Mouse (Mus musculus) embryonic facial prominence, embryonic 11.5 days (tissue): Measurements from ENCODE around the gene Sdc3. TPM values are rescaled to one million over a fixed set of nuclear protein-coding genes. Genes with fewer than 3 reads are reported as not detected.

ENCODE experiments used
- ATAC-seq: fragments of 200-750 bp; cut with Nextera tagmentation; replicated peaks from 2 replicates; pipeline ENCODE4 v1.8.0; 2017; ENCODE audit warnings: low read depth; ENCODE audit not compliant: insufficient number of reproducible peaks, low FRiP score, low TSS enrichment
- DNase-seq: peaks from one replicate; pipeline ENCODE4 v3.0.0-alpha.2; 2015; ENCODE audit warnings: low spot score
- H3K27ac ChIP-seq: fragments of 300-500 bp; sonication (generic); replicated peaks from 2 replicates; pipeline ENCODE4 v1.5.1; 2014; ENCODE audit warnings: mild to moderate bottlenecking, low read depth, low read length, control low read depth
- H3K27me3 ChIP-seq: fragments of 300-500 bp; sonication (generic); 2 replicates; pipeline ENCODE4 v1.6.1; 2014; ENCODE audit warnings: mild to moderate bottlenecking, low read length, moderate library complexity, mixed read lengths; ENCODE audit not compliant: control insufficient read depth, insufficient read depth
- H3K36me3 ChIP-seq: fragments of 300-500 bp; sonication (generic); replicated peaks from 2 replicates; pipeline ENCODE4 v1.6.1; 2014; ENCODE audit warnings: low read depth, mild to moderate bottlenecking, low read length, moderate library complexity, mixed read lengths; ENCODE audit not compliant: control insufficient read depth, insufficient read depth
- H3K4me1 ChIP-seq: fragments of 300-500 bp; sonication (generic); 2 replicates; pipeline ENCODE4 v1.6.1; 2014; ENCODE audit warnings: low read length, mixed read lengths; ENCODE audit not compliant: control insufficient read depth, insufficient read depth
- H3K4me2 ChIP-seq: fragments of 300-500 bp; sonication (generic); 2 replicates; pipeline ENCODE4 v1.6.1; 2014; ENCODE audit warnings: low read depth, mild to moderate bottlenecking, control low read depth, low read length, moderate library complexity
- H3K4me3 ChIP-seq: fragments of 300-500 bp; sonication (generic); 2 replicates; pipeline ENCODE4 v1.5.1; 2014; ENCODE audit warnings: low read depth, low read length, control low read depth
- H3K9ac ChIP-seq: fragments of 300-500 bp; sonication (generic); replicated peaks from 2 replicates; pipeline ENCODE4 v1.6.1; 2014; ENCODE audit warnings: mild to moderate bottlenecking, control low read depth, low read length
- H3K9me3 ChIP-seq: fragments of 300-500 bp; sonication (generic); replicated peaks from 2 replicates; pipeline ENCODE4 v1.6.1; 2016; ENCODE audit warnings: mild to moderate bottlenecking, low read length, inconsistent platforms, mixed read lengths; ENCODE audit not compliant: control insufficient read depth
- WGBS: fragments of 180-500 bp; shearing (Covaris S2); extraction: QIAGEN DNeasy Blood & Tissue Kit; methylation state at CpG from one replicate; pipeline ENCODE4 v1.1.7; 2014; 5-methylcytosine and 5-hydroxymethylcytosine counted together
- polyA plus RNA-seq: library from polyadenylated mRNA; unstranded; fragments of >200 nt; fragmentation: Nextera tagmentation; extraction: Ambion mirVana; gene quantifications from 2 replicates; pipeline ENCODE4 v1.2.1, GENCODE M21; 2014

Gene Sdc3
- polyA plus RNA-seq, 1 experiment from 2014 or later: 12.3 TPM

DNA sequence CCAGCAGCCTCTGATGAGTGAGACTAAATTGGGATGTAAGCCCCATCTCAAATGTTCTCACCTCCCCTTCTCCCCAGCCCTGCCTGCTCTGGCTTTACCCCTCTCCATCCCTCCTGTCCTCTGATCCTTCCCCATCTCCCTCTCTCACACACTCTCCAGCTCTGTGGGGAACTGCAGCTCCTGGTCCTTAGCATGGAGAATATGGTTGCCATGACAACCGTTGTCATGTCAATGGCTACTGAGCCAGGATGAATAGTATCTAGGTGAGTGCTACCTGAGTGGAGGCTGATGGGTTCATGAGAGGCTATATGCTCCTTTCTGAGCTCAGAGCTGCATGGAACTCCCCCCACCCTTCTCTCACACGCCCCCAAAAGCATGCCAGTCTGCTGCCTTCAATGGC, 21.6 kb downstream of the Sdc3 start:
- no peak overlapping the region for H3K4me2 ChIP-seq
- 58% methylated on average over 2 of the region's 2 CpGs for WGBS

DNA sequence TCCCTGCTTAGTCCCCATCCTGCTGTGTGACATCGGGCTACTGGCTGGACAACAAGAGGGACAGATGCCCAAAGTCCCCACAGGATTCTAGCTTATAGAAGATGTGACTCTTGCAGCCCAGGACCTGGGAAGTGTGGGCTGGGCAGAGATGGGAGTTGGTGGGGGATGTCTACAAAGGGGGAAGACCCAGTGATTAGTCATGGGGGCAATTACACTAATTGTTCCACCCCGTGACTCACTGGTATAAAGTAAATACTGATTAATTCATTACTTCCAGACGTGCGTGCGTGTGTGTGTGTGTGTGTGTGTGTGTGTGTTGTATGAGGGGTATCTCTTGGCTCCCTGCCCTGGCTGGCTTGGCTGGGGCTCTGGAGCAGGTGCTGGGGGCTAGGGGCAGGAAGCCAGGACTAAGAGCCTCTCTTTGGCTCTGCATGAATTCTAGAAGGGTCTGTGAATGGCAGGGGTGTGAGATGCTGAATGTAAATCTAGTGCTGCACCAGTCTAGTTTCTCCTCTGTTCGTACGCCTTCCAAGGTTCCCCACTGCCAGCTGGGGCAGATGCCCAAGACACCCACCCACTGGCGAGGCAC, 22.5 kb downstream of the Sdc3 start:
- Histone ChIP-seq H3K27ac (no peak overlapping the region), H3K36me3 (no peaks in the 10 kb centered on the region), H3K9me3 (no peaks in the 10 kb centered on the region), H3K27me3 (no peaks in the 10 kb centered on the region), H3K4me3 (no peak overlapping the region), H3K9ac (no peak overlapping the region), H3K4me1 (no peaks in the 10 kb centered on the region), H3K4me2 (no peak overlapping the region)
- no peak for DNase-seq
- no peak for ATAC-seq
- 53% methylated on average over 8 of the region's 8 CpGs for WGBS

More for the DNA sequence above, 21.6 kb downstream of the Sdc3 start:
- DNase-seq (peak; percentile 44), ATAC-seq (0 out of 2 replicates have a peak, but pooled peaks have one; percentile 15)
- H3K4me1 ChIP-seq: no peaks in the 10 kb centered on the region
- H3K9ac ChIP-seq: no peak overlapping the region
- H3K27me3 ChIP-seq: no peaks in the 10 kb centered on the region
- no peaks in the 10 kb centered on the region for H3K36me3 ChIP-seq
- H3K4me3 ChIP-seq: no peak overlapping the region
- H3K9me3 ChIP-seq: no peaks in the 10 kb centered on the region
- no peak overlapping the region for H3K27ac ChIP-seq

DNA sequence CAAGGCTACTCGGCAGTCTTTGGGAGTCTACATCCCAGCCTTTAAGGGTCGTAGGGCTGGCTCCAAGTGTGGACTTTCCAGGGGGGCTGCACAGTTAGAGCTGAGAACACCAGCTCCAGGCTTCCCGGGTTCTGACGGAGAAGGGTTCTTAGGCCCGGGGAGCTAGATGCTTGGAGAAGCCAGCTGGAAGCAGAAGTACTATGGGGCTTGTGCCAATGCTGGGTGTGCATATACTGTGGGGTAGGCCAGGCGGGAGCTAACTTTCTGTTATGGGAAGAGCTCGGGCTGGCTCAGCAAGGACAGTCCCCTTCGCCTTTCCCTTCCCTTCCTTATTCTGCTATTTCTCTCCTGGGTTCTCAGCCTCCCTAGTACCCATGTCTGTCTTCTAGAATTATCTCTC, 23.5 kb downstream of the Sdc3 start:
- no peak for ATAC-seq
- H3K9me3 ChIP-seq: no peaks in the 10 kb centered on the region
- H3K9ac ChIP-seq: no peak overlapping the region
- no peak for DNase-seq
- no peaks in the 10 kb centered on the region for H3K36me3 ChIP-seq
- no peak overlapping the region for H3K4me2 ChIP-seq
- WGBS: 82% methylated on average over 8 of the region's 8 CpGs
- no peak overlapping the region for H3K27ac ChIP-seq
- no peak overlapping the region for H3K4me3 ChIP-seq
- H3K4me1 ChIP-seq: no peaks in the 10 kb centered on the region
- no peaks in the 10 kb centered on the region for H3K27me3 ChIP-seq

DNA sequence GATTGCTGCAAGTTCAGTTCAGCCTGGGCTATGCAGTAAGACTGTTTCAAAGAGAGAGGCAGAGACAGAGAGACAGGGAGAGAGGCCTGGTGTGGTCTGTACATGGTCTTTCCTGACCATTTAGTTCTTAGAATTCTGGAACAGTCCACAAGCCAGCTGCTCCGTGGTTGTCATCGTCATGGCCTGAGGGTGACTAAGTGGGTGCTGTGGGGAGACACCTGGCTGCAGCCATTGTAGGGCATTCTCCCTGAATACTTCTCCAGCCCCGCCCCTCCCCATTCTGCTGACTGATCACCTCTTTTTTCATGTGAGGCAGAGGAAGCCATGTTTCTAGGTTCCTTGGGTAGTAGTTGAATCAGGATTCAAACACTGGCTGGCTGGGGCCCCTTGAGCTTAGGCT, 27.5 kb downstream of the Sdc3 start:
- no peak overlapping the region for H3K4me2 ChIP-seq
- no peaks in the 10 kb centered on the region for H3K27me3 ChIP-seq
- no peaks in the 10 kb centered on the region for H3K36me3 ChIP-seq
- H3K9me3 ChIP-seq: no peaks in the 10 kb centered on the region
- ATAC-seq (no peak), DNase-seq (no peak)
- no peak overlapping the region for H3K9ac ChIP-seq
- no peak overlapping the region for H3K4me3 ChIP-seq
- H3K27ac ChIP-seq: no peak overlapping the region
- 73% methylated on average over 3 of the region's 3 CpGs for WGBS
- H3K4me1 ChIP-seq: no peaks in the 10 kb centered on the region

DNA sequence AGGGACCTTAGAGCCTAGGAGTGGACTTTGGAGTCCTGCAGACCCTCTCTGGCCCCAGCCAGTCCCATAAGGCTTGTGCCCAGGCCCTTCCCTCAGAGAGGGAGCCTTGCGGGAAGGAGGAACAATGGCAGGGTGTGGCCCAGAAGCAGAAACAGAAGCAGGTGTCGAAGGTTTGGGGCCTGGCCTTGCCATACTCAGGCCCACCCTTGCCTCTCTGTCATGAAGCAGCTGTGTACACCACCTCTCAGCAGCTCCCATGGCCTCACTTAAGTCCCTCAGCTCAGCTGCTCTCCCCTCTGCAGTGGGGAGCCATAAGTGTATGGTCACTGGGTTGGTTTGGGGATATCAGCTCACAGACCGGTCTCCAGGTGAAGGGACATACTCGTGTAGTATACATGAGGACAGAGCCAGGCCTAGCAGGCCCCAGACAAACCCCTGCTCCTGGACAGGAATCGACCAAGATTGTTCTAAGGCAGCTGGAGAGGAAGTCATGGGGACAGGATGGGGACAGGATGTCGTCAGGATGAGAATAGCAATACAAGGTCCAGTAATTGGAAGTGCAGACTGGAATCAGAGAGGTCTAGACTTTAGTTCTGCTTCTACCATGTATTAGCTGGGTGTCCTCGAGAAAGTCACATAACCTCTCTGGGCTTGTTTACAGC, 28.4 kb downstream of the Sdc3 start:
- Histone ChIP-seq H3K9me3 (no peaks in the 10 kb centered on the region), H3K4me3 (no peak overlapping the region), H3K27me3 (no peaks in the 10 kb centered on the region), H3K36me3 (no peaks in the 10 kb centered on the region), H3K9ac (no peak overlapping the region), H3K4me1 (no peaks in the 10 kb centered on the region), H3K27ac (no peak overlapping the region), H3K4me2 (no peak overlapping the region)
- ATAC-seq (no peak), DNase-seq (no peak)
- 85% methylated on average over 7 of the region's 7 CpGs for WGBS

DNA sequence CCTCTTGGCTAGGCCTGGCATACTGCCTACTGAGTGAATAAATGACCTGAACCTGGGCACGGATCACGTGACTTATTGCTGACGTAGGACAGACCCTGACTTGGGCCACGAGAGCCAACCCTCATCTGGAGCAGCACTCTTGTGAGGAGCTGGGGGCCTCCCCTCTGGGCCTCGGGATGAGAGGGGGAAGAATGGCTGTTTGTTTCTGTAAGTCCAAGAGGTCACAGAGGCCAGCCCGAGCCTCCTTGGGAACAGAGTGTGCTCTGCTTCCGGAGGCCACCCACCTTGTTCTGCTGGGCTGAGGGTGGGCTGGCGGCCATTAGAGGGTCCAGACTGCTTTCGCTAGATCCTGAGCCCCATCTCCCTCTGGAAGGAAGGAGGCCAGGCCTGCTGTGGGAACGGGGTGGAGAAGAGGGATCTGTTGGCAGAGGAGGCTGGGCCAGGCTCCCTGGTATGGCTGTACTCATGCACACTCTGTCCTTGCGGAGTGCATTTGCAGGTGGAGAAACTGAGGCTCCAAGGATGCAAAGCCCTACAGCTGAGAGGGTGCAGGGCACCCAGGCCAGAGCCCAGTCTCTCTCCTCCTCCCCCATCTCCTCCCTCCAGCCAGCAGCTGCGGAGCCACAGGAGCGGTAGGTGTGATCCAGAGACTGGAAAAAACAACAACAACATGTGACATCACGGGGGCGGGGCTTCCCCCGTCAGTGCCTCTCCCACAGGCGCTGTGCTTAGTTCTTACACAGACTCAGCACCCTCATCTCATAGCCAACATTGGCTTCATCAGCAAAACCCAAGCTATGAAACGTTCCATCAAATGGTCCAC, 36.7 kb downstream of the Sdc3 start:
- ATAC-seq (peak; percentile 25; the same call in 1 of the 2 replicates), DNase-seq (peak; percentile 61)
- H3K27ac ChIP-seq: no peak overlapping the region
- H3K36me3 ChIP-seq: no peaks in the 10 kb centered on the region
- no peaks in the 10 kb centered on the region; the same call in 1 of the 2 replicates for H3K4me1 ChIP-seq
- no peaks in the 10 kb centered on the region for H3K9me3 ChIP-seq
- 9% methylated on average over 18 of the region's 18 CpGs for WGBS
- no peaks in the 10 kb centered on the region for H3K27me3 ChIP-seq
- no peak overlapping the region for H3K4me3 ChIP-seq
- H3K4me2 ChIP-seq: 0 out of 2 replicates have a peak overlapping the region, but pooled peaks have one; percentile 8
- no peak overlapping the region for H3K9ac ChIP-seq

DNA sequence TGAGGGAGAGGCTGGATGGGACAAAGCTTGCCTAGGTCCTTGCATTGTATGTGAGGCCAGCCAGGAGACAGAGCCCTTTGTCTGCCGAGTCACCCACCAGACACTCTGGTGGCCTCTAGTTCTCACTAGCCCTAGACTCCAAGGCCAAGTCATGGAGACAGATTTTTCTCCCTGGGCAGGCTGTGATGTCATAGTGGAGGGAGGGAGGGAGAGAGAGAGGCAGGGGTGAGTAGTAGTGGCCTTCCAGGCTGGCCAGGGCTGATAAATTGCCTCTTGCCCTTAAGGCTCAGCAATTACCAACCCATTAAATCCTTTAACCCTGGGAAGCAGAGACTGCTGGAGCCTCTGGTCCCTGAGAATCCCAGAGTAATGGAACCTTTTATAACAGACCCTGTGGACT, 41.8 kb downstream of the Sdc3 start:
- no peaks in the 10 kb centered on the region for H3K27me3 ChIP-seq

DNA sequence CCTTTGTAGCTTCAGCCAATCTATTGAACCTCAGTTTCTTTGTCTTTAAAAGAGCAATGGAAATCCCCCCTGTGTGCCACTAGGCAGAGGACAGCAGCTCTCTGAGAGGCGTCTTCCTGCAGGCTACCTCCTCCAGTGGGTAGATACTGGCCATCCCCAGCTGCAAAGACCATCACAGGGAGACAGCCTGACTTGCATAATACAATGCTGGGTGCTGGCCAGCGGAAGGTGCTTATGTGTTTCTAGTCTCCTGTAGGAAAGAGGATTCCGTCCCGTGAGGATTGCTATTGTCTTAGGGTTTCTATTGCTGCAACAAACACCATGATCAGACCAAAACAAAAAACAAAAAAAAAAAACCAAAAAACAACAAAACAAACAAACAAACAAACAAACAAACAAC, 43.2 kb downstream of the Sdc3 start:
- Histone ChIP-seq H3K4me2 (no peak overlapping the region), H3K27ac (no peak overlapping the region), H3K27me3 (no peaks in the 10 kb centered on the region), H3K4me3 (no peak overlapping the region), H3K36me3 (no peaks in the 10 kb centered on the region), H3K9ac (no peak overlapping the region), H3K4me1 (peaks cover 7% of the 10 kb centered on the region), H3K9me3 (no peaks in the 10 kb centered on the region)
- 87% methylated on average over 4 of the region's 4 CpGs for WGBS
- DNase-seq: no peak
- ATAC-seq: no peak

More for the DNA sequence above, 41.8 kb downstream of the Sdc3 start:
- Histone ChIP-seq H3K4me1 (peaks cover 7% of the 10 kb centered on the region), H3K27ac (no peak overlapping the region), H3K36me3 (no peaks in the 10 kb centered on the region), H3K4me3 (no peak overlapping the region), H3K9ac (no peak overlapping the region), H3K4me2 (no peak overlapping the region), H3K9me3 (no peaks in the 10 kb centered on the region)
- no peak for ATAC-seq
- peak; percentile 17 for DNase-seq
- whole genome bisulfite sequencing: 27% methylated on average over 1 of the region's 1 CpGs
